Mouse (Mus musculus) megakaryocyte, embryonic 14.5 days (primary cell): Measurements from ENCODE around the gene Ttc3.

Experiments
- FLI1 ChIP-seq: IDR thresholded peaks from 2 replicates; pipeline ENCODE4 v1.6.1; 2012; ENCODE audit warnings: low read length, inconsistent platforms, mixed read lengths
- GATA1 ChIP-seq: IDR thresholded peaks from 3 replicates; pipeline ENCODE4 v1.6.1; 2012; ENCODE audit warnings: mixed read lengths, low read length, inconsistent platforms, borderline replicate concordance

- TF ChIP-seq GATA1 (no peak), FLI1 (no peak)
These were observed 40.0 kb upstream of the Ttc3 start for GRCm38 (mm10) chr16:94330429-94330828.
